Mouse (Mus musculus): Measurements from ENCODE around the gene Hmcn1. TPM values are rescaled to one million over a fixed set of nuclear protein-coding genes. Genes with fewer than 3 reads are reported as not detected.
A peak's percentile ranks its signal among the peaks of the same experiment; 100 is the strongest.

Hmcn1 gene
- polyA plus RNA-seq, 1 experiment from 2014 or later = 1.3 TPM

GRCm38 (mm10) chr1:150753920-150754319, 239.3 kb downstream of the Hmcn1 start:
- no peak for ATAC-seq
- H3K27ac ChIP-seq (ENCODE audit: low read depth, low read length) = no peak overlapping the region
- H3K36me3 ChIP-seq (ENCODE audit: control insufficient read depth, insufficient read depth, low read length) = no peaks in the 10 kb centered on the region
- WGBS = 94% methylated on average over 5 of the region's 5 CpGs
- no peaks in the 10 kb centered on the region for H3K27me3 ChIP-seq (replicated peaks; ENCODE audit: control insufficient read depth, insufficient read depth, low read length)
- H3K9me3 ChIP-seq (ENCODE audit: control insufficient read depth, low read length) = no peaks in the 10 kb centered on the region
- no peak overlapping the region for H3K4me3 ChIP-seq (ENCODE audit: low read length)
- no peaks in the 10 kb centered on the region for H3K4me1 ChIP-seq (ENCODE audit: control insufficient read depth, insufficient read depth, low read depth, low read length)
- no peak overlapping the region for H3K9ac ChIP-seq (ENCODE audit: low read depth, low read length)
- H3K4me2 ChIP-seq (ENCODE audit: low read length) = no peak overlapping the region

DNA sequence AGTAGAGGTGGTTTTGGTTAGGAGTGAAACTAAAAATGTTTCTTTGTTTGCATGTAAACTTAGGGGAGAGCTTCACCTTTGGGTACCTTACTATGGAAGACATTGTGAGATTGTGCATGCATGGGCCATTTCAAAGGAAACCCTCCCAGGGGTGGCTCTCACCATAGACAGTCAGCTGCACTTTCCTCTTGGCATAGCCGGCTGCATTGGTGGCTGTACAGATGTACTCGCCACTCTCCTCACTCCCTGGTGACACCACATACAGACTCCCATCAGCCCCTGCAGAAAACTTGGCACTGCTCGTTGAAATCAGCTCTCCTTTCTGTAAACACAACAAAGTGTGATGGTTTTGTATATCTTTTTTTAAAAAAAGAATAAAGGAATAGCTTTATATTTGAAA, 244.5 kb downstream of the Hmcn1 start:
- Histone ChIP-seq H3K36me3 (ENCODE audit: control insufficient read depth, insufficient read depth, low read length) (no peaks in the 10 kb centered on the region), H3K4me3 (ENCODE audit: low read length) (no peak overlapping the region), H3K27ac (ENCODE audit: low read depth, low read length) (no peak overlapping the region), H3K4me2 (ENCODE audit: low read length) (no peak overlapping the region), H3K9ac (ENCODE audit: low read depth, low read length) (no peak overlapping the region), H3K27me3 (replicated peaks; ENCODE audit: control insufficient read depth, insufficient read depth, low read length) (no peaks in the 10 kb centered on the region), H3K9me3 (ENCODE audit: control insufficient read depth, low read length) (no peaks in the 10 kb centered on the region), H3K4me1 (ENCODE audit: control insufficient read depth, insufficient read depth, low read depth, low read length) (no peaks in the 10 kb centered on the region)
- ATAC-seq = no peak
- 76% methylated on average over 3 of the region's 3 CpGs for WGBS

GRCm38 (mm10) chr1:150747771-150748170, 245.5 kb downstream of the Hmcn1 start:
- no peak overlapping the region for H3K9ac ChIP-seq (ENCODE audit: low read depth, low read length)
- no peak for ATAC-seq
- 89% methylated on average over 4 of the region's 4 CpGs for WGBS
- H3K36me3 ChIP-seq (ENCODE audit: control insufficient read depth, insufficient read depth, low read length) = no peaks in the 10 kb centered on the region
- H3K9me3 ChIP-seq (ENCODE audit: control insufficient read depth, low read length) = no peaks in the 10 kb centered on the region
- H3K4me2 ChIP-seq (ENCODE audit: low read length) = no peak overlapping the region
- no peaks in the 10 kb centered on the region for H3K27me3 ChIP-seq (replicated peaks; ENCODE audit: control insufficient read depth, insufficient read depth, low read length)
- H3K27ac ChIP-seq (ENCODE audit: low read depth, low read length) = no peak overlapping the region
- no peak overlapping the region for H3K4me3 ChIP-seq (ENCODE audit: low read length)
- H3K4me1 ChIP-seq (ENCODE audit: control insufficient read depth, insufficient read depth, low read depth, low read length) = no peaks in the 10 kb centered on the region

DNA sequence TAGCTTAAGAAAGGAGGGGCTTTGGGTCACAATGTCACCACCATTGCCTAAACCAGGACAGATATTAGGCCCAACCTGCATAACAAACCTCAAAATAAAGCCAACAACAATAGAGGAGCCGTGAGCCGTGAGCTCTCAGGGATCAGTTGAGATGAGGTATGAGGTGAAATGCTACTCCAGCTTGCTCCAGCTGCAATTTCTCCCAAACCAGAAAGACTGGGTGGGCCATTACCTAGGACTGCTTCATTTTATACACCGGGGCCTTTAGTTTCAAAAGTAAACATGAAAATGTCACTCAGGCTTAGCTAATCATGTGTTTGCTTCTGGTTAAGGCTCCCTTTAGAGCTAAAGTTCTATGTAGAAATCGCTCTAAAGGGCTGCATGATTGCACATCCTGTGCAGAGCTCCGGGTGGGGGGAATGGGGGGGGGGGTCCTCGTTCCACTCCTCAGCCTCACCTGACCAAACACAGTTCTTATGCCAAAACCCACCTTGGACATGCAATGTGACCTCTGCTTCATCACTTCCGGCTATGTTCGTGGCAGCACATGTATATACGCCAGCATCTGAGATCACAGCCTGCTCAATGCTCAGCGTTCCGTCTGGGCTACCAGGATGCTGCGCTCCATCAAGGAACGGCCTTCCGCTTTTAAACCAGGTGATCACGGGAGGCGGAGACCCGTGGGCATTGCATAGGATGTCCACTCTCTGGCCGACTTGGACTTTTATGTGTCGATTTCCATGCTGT, 250.0 kb downstream of the Hmcn1 start:
- Histone ChIP-seq H3K36me3 (ENCODE audit: control insufficient read depth, insufficient read depth, low read length) (no peaks in the 10 kb centered on the region), H3K4me2 (ENCODE audit: low read length) (no peak overlapping the region), H3K4me1 (ENCODE audit: control insufficient read depth, insufficient read depth, low read depth, low read length) (no peaks in the 10 kb centered on the region), H3K27me3 (replicated peaks; ENCODE audit: control insufficient read depth, insufficient read depth, low read length) (no peaks in the 10 kb centered on the region), H3K9me3 (ENCODE audit: control insufficient read depth, low read length) (no peaks in the 10 kb centered on the region), H3K4me3 (ENCODE audit: low read length) (no peak overlapping the region), H3K27ac (ENCODE audit: low read depth, low read length) (no peak overlapping the region), H3K9ac (ENCODE audit: low read depth, low read length) (no peak overlapping the region)
- no peak for ATAC-seq
- 88% methylated on average over 19 of the region's 19 CpGs for WGBS

DNA sequence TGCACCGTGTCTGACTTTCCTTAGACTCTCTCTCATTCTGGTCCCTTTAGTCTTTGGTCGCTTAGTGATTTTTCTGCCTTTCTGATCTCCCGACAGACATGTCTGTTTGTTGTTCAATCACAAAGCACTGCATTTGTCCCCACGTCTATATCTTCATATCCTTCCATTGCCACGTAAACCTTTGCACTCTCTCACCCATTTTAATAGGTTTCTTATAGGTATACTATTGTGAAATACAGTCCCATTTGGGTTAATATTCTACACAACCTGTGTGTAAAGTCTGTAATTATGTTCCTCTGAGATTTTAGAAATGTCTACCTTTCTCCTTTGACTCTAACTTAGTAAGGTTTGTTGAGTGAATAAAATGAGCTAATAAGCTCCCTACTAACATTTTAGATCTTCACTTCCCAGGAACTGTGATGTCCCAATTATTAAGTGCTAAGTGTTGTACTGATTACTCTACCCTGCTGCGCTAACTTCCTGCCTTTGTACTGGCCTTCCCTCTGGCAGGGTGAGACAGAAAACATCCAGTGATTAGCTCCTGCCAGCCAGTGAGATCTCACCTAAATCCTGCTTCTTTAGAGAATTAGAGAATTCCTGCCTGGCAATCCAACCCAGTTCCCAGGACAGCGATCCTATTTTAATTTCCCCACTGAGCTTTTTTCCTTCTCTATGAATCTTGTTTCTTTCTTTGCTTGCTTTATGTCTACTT, 250.7 kb downstream of the Hmcn1 start:
- H3K9me3 ChIP-seq (ENCODE audit: control insufficient read depth, low read length) = no peaks in the 10 kb centered on the region
- 83% methylated on average over 7 of the region's 7 CpGs for WGBS
- ATAC-seq = no peak
- no peak overlapping the region for H3K9ac ChIP-seq (ENCODE audit: low read depth, low read length)
- no peaks in the 10 kb centered on the region for H3K27me3 ChIP-seq (replicated peaks; ENCODE audit: control insufficient read depth, insufficient read depth, low read length)
- H3K36me3 ChIP-seq (ENCODE audit: control insufficient read depth, insufficient read depth, low read length) = no peaks in the 10 kb centered on the region
- H3K4me3 ChIP-seq (ENCODE audit: low read length) = no peak overlapping the region
- no peaks in the 10 kb centered on the region for H3K4me1 ChIP-seq (ENCODE audit: control insufficient read depth, insufficient read depth, low read depth, low read length)
- H3K27ac ChIP-seq (ENCODE audit: low read depth, low read length) = no peak overlapping the region
- no peak overlapping the region for H3K4me2 ChIP-seq (ENCODE audit: low read length)

DNA sequence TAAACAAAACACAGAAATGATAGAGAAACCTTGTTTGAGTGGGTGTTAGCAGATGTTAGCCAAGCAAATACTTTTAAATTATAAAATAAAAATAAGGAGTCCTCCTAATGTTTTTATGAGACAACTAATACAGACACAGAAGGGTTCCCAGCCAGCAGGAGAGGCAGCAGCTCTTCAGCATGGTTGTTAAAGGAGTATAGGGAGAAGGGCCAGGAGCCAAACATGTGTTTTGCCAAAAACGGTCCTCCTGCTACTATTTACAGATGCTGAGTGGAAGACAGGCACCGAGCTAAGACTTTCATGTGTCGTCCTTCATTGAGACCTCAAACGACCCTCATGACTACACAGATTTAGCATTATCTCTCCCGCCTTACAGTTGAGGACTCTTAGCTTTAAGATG, 281.8 kb downstream of the Hmcn1 start:
- Histone ChIP-seq H3K9me3 (ENCODE audit: control insufficient read depth, low read length) (no peaks in the 10 kb centered on the region), H3K9ac (ENCODE audit: low read depth, low read length) (no peak overlapping the region), H3K4me3 (ENCODE audit: low read length) (no peak overlapping the region), H3K4me2 (ENCODE audit: low read length) (no peak overlapping the region), H3K36me3 (ENCODE audit: control insufficient read depth, insufficient read depth, low read length) (no peaks in the 10 kb centered on the region), H3K4me1 (ENCODE audit: control insufficient read depth, insufficient read depth, low read depth, low read length) (no peaks in the 10 kb centered on the region), H3K27ac (ENCODE audit: low read depth, low read length) (no peak overlapping the region), H3K27me3 (replicated peaks; ENCODE audit: control insufficient read depth, insufficient read depth, low read length) (no peaks in the 10 kb centered on the region)
- 76% methylated on average over 5 of the region's 5 CpGs for WGBS
- ATAC-seq = no peak

DNA sequence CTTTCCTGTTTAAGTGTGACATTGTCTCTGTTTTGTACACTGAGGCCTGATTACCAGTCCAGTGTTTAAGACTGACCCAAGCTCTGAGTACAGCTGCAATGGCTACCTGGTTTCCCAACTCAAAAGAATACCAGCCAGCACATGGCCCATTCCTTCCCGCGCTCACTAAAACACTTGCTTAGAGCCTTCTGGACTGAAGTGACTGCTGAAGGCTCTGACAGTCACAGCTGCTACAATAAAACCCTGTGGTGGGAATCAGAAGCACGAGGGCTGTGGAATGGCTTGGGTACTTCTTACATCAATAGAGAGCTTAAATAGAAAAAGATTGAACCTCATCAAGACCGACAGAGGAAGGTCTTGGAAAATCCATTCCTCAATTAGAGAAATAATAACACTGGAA, 286.7 kb downstream of the Hmcn1 start:
- Histone ChIP-seq H3K36me3 (ENCODE audit: control insufficient read depth, insufficient read depth, low read length) (no peaks in the 10 kb centered on the region), H3K4me1 (ENCODE audit: control insufficient read depth, insufficient read depth, low read depth, low read length) (no peaks in the 10 kb centered on the region), H3K27ac (ENCODE audit: low read depth, low read length) (no peak overlapping the region), H3K4me2 (ENCODE audit: low read length) (no peak overlapping the region), H3K4me3 (ENCODE audit: low read length) (no peak overlapping the region), H3K27me3 (replicated peaks; ENCODE audit: control insufficient read depth, insufficient read depth, low read length) (no peaks in the 10 kb centered on the region), H3K9me3 (ENCODE audit: control insufficient read depth, low read length) (no peaks in the 10 kb centered on the region), H3K9ac (ENCODE audit: low read depth, low read length) (no peak overlapping the region)
- WGBS = 84% methylated on average over 4 of the region's 4 CpGs
- no peak for ATAC-seq

DNA sequence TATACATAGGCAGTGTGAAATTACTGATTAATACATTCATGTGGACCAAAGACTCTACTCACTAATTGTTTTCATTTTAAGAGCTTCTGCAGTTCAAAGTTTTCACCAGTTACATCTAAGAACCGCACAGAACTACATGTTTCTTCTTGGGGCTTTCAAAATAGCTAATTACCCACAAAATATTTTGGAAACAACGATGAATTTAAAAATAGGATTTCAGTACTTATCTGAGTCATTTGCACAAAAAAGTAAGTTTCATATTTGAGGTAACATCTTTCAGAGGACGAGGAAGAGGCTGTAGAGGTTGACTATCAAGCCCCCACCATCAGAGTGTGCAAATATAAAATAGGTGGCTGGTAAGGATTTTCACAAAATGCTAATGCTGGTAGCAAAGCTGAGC, 295.5 kb downstream of the Hmcn1 start:
- H3K4me2 ChIP-seq (ENCODE audit: low read length) = no peak overlapping the region
- H3K9me3 ChIP-seq (ENCODE audit: control insufficient read depth, low read length) = no peaks in the 10 kb centered on the region
- 87% methylated on average over 3 of the region's 3 CpGs for WGBS
- no peak overlapping the region for H3K4me3 ChIP-seq (ENCODE audit: low read length)
- H3K27ac ChIP-seq (ENCODE audit: low read depth, low read length) = no peak overlapping the region
- no peaks in the 10 kb centered on the region for H3K36me3 ChIP-seq (ENCODE audit: control insufficient read depth, insufficient read depth, low read length)
- H3K4me1 ChIP-seq (ENCODE audit: control insufficient read depth, insufficient read depth, low read depth, low read length) = no peaks in the 10 kb centered on the region
- no peaks in the 10 kb centered on the region for H3K27me3 ChIP-seq (replicated peaks; ENCODE audit: control insufficient read depth, insufficient read depth, low read length)
- H3K9ac ChIP-seq (ENCODE audit: low read depth, low read length) = no peak overlapping the region
- no peak for ATAC-seq

DNA sequence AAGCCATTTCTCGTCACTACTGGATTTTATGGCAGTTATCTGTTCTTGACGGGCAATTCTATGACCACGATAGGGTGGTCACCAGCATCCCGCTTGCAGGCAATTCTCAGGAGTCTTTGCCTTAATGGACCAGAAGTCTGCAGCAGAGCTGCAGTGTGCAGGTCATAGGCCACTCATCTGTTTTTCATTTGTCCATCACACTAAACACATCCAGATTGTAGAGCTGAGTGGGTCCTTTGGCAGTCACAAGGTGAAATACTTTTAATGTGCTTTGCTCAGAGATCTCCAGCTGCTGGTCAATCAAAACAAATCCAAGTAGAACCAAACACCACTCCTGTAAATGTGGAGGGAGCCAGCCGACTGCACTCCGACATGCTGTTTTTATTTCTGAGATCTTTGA, 311.2 kb downstream of the Hmcn1 start:
- Histone ChIP-seq H3K9ac (ENCODE audit: low read depth, low read length) (no peak overlapping the region), H3K4me3 (ENCODE audit: low read length) (no peak overlapping the region), H3K36me3 (ENCODE audit: control insufficient read depth, insufficient read depth, low read length) (no peaks in the 10 kb centered on the region), H3K4me2 (ENCODE audit: low read length) (no peak overlapping the region), H3K27me3 (replicated peaks; ENCODE audit: control insufficient read depth, insufficient read depth, low read length) (no peaks in the 10 kb centered on the region), H3K4me1 (ENCODE audit: control insufficient read depth, insufficient read depth, low read depth, low read length) (peaks cover 2% of the 10 kb centered on the region; the same call in 1 of the 2 replicates), H3K27ac (ENCODE audit: low read depth, low read length) (0 out of 2 replicates have a peak overlapping the region, but pooled peaks have one; percentile 1), H3K9me3 (ENCODE audit: control insufficient read depth, low read length) (no peaks in the 10 kb centered on the region)
- ATAC-seq = no peak
- 86% methylated on average over 6 of the region's 6 CpGs for WGBS
